Mouse (Mus musculus) embryonic stem cell, embryonic (primary cell): ENCODE measurements at regions not wholly inside any gene's neighbourhood (a gene's known extent, or its start where the extent isn't known, plus 50 kb on each side); places are given as distances from the start of the nearest gene placed in this dataset.

ENCODE experiments used
- CTCF ChIA-PET, 4 experiments: fragments of 300-600 bp in 2 of 4; fragments of 350-600 bp in 2 of 4; sonication (Branson Sonifier 250); formaldehyde crosslinking; loops; one replicate each; lab custom pipeline; 2022; ENCODE audit warnings: inconsistent platforms in 2 of 4; lab: Charles Lee
- POLR2A ChIA-PET, 4 experiments: fragments of 300-600 bp in 2 of 4; fragments of 350-600 bp in 2 of 4; sonication (Branson Sonifier 250); formaldehyde crosslinking; loops; one replicate each; lab custom pipeline; 2022; ENCODE audit warnings: antibody characterized with exemption in 4 of 4, inconsistent platforms in 1 of 4; lab: Charles Lee

DNA sequence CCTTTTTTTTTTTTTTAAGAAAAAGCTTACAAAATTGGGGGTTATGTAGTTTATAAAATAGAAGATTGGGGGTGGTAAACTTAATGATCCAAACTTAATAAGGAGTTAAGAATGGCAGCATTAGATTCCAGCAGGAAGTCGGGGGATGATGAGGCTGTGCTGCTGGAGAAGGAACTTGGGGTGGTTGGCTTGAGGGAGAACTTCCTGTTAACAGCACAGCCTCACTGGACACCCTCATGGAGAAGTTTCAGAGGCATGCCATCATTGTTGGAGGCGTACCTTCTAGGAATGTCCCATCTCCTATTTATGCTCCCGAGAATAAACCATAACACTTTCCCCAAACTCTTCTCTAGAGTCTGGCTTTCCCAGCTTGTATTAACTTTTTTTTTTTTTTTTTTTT, 126.7 kb upstream of the Smim15 start:
- POLR2A ChIA-PET = interaction anchor here in 2 of 4 experiments (0.6 to 1.1 kb wide), 4 partner anchors 18 to 736 kb away, joined by 3 to 4 read pairs (median 3); no protein-coding TSS in a partner anchor
- CTCF ChIA-PET = no interaction called here

DNA sequence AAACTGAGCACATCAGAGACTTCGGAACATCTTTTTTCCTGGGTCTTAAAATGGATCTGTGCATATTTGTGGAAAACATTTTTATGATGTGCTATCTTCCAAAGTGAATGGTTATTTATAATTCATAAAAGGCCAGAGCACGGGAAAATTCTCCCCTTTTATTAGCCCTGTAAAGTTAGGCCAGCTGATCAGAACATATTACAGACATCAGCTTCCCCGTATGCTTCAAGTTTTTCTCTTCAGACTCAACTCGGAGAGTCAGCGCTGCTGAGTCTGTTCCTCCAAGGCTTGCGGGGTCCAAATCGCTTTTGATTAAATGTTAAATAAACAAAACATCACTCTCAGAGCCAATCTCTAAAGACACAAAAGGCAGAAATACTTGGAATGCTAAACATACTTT, 134.1 kb upstream of the Smim15 start:
- POLR2A ChIA-PET = interaction anchor here in 1 of 4 experiments (1.0 kb wide), 1 partner anchor 15 kb away, joined by 3 read pairs; no protein-coding TSS in a partner anchor
- CTCF ChIA-PET = no interaction called here

DNA sequence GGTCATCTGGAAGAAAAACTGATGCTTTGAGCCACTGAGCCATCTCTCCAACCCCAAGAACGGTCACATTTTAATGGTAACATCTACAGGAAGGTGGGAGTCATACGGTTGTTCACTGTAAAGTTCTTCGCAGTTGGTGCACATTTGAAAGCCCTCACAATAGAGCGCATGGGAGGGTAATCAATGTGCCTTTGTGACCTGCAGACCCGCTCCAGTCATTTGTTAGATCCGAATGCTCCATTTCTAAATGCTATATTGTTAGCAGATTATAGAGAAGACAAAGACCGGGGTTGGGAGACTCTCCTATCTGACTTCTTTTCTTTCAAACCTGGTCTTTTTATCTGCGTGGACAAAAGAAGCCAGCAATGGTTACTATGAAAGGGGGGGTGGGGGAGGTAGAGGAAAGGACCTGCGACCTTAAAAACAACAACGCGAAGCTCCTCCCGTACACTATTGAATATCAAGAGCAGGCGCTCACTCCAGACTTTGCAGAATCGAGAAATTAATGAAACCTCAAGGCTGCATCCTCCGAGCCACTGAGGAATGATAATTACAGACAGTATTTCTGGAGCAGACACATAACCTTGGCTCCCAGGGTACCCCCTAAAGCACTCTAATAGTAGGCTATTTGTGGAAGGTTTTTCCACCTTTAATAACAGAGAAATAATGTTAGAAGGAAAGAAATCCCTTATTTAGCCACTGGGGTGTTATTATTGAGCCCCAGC, 134.7 kb upstream of the Smim15 start:
- ChIA-PET CTCF (no interaction called here), POLR2A (interaction anchor here in 1 of 4 experiments (0.7 to 1.1 kb wide), 3 partner anchors 14 to 18 kb away, joined by 3 to 4 read pairs (median 3); no protein-coding TSS in a partner anchor)

DNA sequence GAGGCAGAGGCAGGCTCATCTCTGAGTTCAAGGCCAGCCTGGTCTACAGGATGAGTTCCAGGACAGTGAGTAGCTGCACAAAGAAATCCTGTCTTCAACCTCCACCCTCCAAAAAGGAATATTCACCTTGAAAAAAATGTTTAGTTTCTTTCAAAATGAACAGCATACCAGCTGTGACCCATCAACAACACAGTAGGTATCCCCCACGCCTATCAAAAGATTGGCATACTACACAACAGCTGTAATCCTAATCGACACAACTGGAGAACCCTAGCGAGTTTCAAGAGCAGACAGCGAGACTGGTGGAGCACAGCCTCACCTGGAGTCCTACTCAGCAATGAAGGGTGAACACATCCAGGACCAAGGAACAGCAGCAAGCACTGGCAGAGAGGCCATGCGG, 136.3 kb upstream of the Smim15 start:
- CTCF ChIA-PET = interaction anchor here in 1 of 4 experiments (0.6 kb wide), 1 partner anchor 582 kb away, joined by 5 read pairs; no protein-coding TSS in a partner anchor

DNA sequence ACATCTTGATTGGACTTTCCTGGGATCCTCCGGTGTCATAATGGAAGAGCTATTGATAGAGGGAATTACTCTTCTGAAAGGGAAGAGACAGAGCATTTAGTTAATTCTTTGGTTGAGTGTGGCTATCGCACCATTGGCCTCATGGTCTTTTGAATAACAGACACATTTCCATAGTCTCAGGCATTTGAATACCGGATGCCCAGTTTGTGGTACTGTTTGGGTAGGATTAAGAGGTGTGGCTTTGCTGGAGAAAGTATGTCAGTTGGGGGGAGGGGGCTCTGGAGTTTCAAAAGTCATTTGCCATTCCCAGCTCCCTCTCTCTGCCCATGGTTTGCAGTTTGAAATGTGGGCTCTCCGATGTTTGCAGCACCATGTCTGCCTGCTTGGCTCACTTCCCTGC, 139.4 kb upstream of the Smim15 start:
- CTCF ChIA-PET = interaction anchor here in 1 of 4 experiments (0.6 kb wide), 1 partner anchor 57 kb away, joined by 3 read pairs; no protein-coding TSS in a partner anchor

More for the DNA sequence above, 136.3 kb upstream of the Smim15 start:
- POLR2A ChIA-PET = interaction anchor here in 1 of 4 experiments (1.1 to 1.3 kb wide), 3 partner anchors 11 to 48 kb away, joined by 3 to 6 read pairs (median 4); no protein-coding TSS in a partner anchor

DNA sequence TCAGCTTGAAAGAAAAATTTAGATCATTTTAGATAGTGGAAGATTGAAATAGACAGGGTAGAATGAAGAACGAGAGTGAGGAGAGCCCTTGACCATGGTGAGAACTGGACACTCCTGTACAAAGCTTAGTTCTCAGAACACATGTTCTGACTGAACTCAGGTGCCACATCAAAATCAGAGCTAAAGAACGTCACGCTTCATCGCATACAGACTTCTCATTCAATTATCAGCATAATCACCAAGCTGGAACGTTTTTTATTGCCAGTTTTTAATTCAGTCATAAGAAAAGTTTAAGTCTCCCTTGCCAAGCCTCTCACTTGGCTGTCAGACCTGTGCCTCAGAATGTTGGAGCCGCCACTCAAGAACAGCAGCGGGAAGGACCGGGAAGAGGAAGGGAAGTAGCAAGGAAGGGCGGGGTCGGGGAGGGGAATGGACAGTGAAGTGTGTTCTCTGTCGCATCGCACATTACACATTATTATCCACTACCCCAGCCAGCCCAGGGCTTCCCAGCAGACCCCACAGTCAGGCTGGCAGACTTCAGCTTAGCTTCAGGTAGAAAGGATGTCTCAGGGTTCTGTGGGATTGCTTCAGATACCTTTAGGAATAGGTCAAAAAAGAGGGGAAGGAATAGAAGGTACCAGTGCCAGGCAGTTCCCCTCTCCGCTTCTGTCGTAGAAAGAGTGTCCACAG, 140.1 kb upstream of the Smim15 start:
- ChIA-PET CTCF (interaction anchor here in 1 of 4 experiments (0.6 kb wide), 1 partner anchor 57 kb away, joined by 3 read pairs; no protein-coding TSS in a partner anchor), POLR2A (interaction anchor here in 2 of 4 experiments (0.7 to 1.2 kb wide), 4 partner anchors 13 to 194 kb away, joined by 3 to 9 read pairs (median 4); no protein-coding TSS in a partner anchor)

More for the DNA sequence above, 139.4 kb upstream of the Smim15 start:
- POLR2A ChIA-PET = interaction anchor here in 3 of 4 experiments (0.6 to 1.2 kb wide), 3 partner anchors 13 to 195 kb away, joined by 3 to 7 read pairs (median 4); no protein-coding TSS in a partner anchor

DNA sequence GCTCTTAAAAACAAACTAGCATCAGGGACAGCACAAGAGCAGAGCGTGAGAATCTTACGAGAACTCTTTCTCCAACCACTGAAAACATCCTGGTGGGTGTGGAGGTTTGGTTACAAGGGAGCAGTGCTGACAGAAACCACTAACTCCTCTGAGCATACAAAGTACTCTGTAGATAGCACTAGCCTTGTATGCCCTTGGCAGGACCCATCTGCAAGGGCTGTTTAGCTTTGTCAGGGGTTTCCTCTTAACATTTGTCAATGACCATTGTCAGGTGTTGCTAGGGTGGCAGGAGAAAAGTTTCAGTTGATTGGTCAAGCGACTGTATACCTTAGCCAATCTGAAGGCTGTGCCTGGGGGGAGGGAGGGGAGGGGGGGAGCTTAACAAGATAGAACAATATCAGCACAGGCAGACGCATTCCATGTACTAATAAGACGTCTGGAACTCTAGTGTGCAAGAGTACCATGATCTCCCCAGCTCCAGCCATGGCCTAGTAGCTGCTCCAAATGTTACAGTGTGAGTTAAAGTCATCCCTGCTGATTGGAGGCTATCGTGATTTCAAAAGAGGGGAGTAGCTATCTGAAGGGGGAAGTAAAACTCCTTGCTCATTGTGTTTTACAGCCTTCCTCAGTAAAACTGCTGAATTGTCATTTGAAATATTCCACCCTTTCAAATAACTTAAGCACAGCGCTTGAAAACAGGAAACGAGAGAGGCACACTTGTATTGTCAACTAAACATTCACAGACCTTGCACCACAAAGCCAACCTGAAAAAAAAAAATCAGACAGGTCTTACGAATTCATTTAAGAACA, 140.9 kb upstream of the Smim15 start:
- POLR2A ChIA-PET = interaction anchor here in 2 of 4 experiments (0.9 to 1.2 kb wide), 2 partner anchors 72 to 140 kb away, joined by 3 to 4 read pairs; no protein-coding TSS in a partner anchor
- CTCF ChIA-PET = interaction anchor here in 2 of 4 experiments (0.5 to 0.7 kb wide), 2 partner anchors 24 to 84 kb away, joined by 3 to 4 read pairs; no protein-coding TSS in a partner anchor

DNA sequence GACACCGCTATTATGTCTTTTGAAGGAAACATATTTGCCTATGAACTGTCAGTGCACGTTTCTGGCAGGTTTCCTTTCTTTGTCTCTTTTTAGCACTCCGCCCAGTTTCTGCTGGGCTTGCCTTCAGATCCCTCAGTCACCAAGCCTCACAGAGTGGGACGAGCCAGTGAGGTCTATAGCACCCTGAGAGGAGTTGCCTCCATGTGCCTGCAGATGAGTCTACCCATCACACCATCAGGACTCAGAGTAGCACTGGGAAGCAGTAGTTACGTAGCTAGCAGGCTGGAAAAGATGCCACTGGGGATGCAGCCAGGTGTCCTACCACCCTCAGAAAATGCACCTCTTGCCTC, 141.5 kb upstream of the Smim15 start:
- ChIA-PET POLR2A (interaction anchor here in 1 of 4 experiments (1.2 kb wide), 1 partner anchor 71 kb away, joined by 4 read pairs; no protein-coding TSS in a partner anchor), CTCF (interaction anchor here in 2 of 4 experiments (0.5 to 0.7 kb wide), 2 partner anchors 25 to 83 kb away, joined by 3 to 4 read pairs; no protein-coding TSS in a partner anchor)

DNA sequence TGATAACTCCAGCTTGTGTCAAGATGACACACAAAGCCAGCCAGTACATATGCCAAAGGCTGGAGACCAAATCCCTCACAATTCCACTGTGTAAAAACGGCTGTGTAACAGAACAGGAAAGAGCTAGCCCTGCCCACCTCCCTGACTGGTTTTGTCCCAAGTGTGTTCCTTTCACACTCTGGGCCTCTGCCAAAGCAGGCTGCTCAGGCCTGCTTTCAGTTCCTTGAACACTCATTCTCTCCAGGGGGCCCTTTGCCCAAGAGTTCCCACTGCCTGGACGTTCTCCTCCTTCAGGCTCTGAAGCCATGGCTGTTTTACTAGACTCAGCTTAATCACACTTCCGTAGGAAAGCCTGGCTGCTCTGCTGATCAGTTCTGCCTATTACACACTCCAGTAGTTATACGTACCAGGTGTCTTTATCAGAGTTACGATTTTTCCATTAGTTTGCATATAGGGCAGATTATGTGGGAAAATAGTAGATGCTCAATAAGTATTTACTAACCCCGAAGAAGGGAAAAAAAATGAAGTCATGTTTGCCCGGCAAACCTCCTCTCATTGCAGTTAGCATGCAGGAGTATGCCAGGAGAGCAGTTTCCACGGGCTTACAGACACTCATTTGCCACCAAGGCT, 144.5 kb upstream of the Smim15 start:
- CTCF ChIA-PET = interaction anchor here in 2 of 4 experiments (0.6 kb wide), 2 partner anchors 276 to 398 kb away, joined by 3 to 4 read pairs; no protein-coding TSS in a partner anchor
- POLR2A ChIA-PET = interaction anchor here in 1 of 4 experiments (1.1 to 1.6 kb wide), 2 partner anchors 18 to 47 kb away, joined by 3 to 4 read pairs; no protein-coding TSS in a partner anchor

DNA sequence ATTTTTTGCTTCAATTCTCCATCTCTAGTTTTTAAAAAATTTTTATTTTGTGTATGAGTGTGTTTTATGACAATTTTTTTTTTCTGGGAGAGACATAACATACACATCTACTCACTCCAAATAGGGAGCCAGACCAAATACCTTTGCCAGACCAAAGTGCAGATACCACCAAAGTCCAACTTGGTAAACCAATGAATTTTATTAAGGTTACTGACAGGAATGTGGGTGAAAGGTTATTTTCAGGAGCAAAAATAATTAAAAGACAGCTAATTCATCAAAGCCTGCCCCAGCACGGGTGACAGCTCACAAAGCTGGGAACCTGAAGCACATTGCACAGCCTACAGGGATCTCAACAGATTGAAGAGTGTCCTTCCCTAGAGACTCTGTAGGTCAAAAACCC, 146.6 kb upstream of the Smim15 start:
- CTCF ChIA-PET = interaction anchor here in 1 of 4 experiments (0.6 kb wide), 1 partner anchor 172 kb away, joined by 3 read pairs; no protein-coding TSS in a partner anchor
- POLR2A ChIA-PET = interaction anchor here in 1 of 4 experiments (1.6 kb wide), 1 partner anchor 10 kb away, joined by 4 read pairs; no protein-coding TSS in a partner anchor

DNA sequence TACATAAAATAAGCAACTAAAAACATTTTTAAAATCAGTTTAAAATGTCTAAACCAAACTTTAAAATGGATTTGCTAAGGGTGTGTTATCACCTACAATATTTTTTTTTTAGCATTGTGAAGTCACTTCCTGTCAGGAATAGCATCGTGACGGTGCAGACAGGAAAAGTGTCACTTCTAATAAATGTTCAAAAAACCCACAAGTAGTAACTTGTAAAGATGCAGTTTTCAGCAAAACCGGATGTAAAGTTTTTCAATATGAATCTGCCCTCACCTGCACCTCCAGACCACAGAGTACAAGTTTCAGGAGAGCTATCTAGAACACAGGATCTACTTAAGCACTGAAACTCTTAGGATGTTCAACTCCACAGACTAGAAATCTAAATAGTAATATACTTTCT, 147.1 kb upstream of the Smim15 start:
- CTCF ChIA-PET = no interaction called here
- POLR2A ChIA-PET = interaction anchor here in 1 of 4 experiments (1.6 kb wide), 1 partner anchor 11 kb away, joined by 4 read pairs; no protein-coding TSS in a partner anchor

DNA sequence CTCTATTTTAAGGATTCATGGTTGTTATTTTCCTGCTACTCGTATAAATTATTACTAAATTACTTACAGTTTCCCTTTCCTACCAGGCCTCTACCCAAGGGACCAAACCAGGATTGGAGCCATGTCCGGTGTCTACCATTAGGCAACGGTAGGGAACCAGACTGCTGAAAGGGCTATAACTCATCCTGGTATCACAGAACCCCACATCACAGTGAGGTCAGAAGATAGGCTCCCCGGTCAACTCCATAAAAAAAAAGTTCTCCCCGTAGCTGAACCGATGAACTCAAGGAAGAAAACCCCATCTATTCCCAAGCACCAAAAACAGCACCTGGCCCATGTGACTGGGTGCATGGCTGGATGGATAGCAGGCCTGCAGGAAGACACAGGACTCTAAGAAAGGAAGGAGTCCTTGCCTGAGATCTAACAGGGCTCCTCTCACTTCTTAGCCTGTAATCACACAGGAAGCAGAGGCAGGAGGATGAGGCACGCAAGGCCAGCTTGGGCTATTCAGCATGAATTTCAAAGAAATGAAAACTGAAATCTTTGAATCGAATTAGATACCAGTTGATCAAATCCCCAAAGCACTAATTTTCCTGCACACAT, 150.6 kb upstream of the Smim15 start:
- POLR2A ChIA-PET = interaction anchor here in 2 of 4 experiments (0.5 to 1.4 kb wide), 2 partner anchors 61 to 139 kb away, joined by 3 to 4 read pairs; no protein-coding TSS in a partner anchor
- CTCF ChIA-PET = no interaction called here

DNA sequence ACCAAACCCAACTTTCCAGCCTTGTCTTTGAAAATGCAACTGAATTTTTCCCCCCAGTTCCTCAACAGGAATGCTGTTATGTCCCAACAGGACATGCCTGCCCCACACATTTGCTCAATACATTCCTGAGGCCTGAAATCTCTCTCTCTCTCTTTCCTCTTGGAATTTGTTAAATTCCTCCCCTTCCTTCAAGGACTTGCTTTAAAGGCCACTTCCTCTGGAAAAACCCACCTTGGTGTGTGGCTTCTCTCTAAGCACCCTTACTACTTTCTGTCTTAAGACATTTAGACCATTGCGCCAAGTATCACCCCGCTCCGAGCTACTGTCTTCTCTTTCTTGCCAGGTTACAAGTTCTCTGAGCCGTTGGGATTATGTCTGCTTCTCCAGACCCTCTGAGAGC, 151.2 kb upstream of the Smim15 start:
- CTCF ChIA-PET = no interaction called here
- POLR2A ChIA-PET = no interaction called here

DNA sequence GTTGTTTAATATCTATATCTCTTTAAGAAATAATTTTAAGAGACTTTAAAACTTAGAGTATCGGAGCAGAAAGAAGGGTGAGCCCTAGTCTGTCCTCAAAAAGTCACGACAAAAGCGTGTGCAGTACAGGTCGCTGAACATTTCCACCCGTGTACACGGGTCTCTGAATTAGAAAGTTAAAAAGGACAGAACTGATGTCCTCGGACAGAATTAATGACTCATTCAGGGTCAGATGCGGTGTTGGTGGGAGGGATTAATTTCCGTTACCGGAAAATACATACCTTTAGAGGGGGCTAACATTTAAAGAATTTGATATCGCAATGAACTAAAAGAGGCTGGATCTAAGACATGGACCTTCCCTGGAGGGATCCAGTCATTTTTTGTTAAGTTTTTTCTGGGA, 152.3 kb upstream of the Smim15 start:
- CTCF ChIA-PET = no interaction called here
- POLR2A ChIA-PET = interaction anchor here in 2 of 4 experiments (1.0 to 1.8 kb wide), 3 partner anchors 12 to 63 kb away, joined by 3 to 6 read pairs (median 4); no protein-coding TSS in a partner anchor

DNA sequence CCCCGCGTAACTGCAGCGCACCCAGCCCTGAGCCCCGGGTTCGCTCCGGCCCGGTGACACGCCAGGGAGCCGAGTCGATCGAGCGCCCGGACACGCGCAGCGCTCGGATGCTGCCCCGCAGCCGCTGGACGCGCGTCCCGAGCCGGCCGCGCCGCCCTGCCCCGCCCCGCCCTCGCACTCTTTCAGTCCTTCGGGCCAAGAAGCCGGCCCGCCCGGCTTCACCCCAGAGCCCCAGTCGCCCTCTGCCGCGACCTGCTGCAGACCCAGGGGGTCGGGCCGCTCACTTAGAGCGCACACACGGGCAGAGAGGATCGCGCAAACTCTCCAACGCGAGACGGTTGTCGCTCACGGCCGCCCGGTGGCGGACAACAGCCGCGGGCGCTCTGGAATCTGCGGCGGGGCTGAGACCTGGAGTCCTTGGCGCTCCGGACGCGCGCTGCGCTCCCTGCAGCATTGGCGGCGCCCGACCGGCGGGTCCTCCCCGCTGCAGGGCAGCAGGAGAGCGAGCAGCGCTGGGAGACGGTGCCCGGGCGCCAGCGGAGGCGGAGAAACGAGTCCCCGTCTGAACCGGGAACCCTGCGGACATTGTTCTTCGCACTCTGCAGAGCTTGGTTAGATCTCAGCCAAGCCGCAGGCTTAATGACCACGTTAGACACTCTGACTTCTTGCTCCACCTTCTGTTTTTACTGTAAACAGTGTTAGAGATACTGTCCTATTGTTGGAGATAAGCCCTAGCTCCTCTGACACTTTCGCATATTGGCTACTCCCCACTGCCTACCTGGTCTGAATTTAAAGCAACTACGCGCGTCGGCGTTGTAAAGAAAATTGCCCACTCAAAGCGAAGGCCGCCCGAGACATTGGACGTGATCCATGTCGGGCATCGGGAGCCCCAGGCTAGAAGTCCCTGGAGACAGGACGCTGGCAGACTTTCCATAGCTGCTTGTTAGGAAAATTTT, 153.1 kb upstream of the Smim15 start:
- CTCF ChIA-PET = no interaction called here
- POLR2A ChIA-PET = interaction anchor here in 3 of 4 experiments (0.6 to 1.8 kb wide), 10 partner anchors 13 to 622 kb away, joined by 3 to 6 read pairs (median 4); partner anchors contain the start of gene Smim15 (in 1 of the 3)
